Mouse (Mus musculus): ENCODE data around the gene Ino80b.

Ino80b gene

DNA sequence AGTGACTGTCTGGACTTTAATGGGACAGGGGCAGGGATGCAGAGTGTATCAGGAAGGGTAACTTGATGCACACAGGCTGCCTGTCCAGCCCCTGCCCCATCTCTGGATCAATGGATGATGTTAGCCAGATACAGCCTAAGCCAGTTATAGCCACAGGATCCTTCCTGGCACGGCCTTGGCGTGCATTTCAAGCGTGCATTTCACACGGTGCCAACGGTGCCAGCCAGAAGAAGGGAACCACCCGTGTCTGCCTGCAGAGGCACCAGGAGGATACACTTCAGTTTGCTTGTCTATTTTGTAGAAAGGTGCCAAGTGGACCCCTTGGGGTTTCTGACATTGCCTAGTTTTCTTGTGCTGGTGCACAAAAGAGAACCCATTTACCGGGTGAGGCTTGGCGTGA is 14.8 kb upstream of the Ino80b start:
- no peak for DNase-seq

DNA sequence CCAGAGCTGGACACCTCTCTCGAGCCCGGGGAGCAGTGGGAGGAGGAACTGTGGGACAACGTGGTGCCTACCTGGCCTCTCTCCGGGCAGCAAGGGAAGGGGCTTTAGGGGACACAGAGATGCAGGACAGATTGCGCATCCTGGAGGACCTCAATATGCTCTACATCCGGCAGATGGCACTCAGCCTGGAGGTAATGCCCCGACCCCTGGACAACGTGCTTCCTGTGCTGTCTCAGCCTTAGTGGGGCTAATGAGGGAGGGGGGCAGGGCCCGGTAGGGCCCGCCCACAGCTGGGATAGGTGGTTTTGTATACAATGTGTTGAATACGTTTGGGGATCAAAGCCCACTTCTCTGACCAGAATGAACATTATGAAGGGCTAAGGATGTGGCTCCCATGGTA is 12.8 kb upstream of the Ino80b start:
- DNase-seq, result peak; percentile 64 to 77

DNA sequence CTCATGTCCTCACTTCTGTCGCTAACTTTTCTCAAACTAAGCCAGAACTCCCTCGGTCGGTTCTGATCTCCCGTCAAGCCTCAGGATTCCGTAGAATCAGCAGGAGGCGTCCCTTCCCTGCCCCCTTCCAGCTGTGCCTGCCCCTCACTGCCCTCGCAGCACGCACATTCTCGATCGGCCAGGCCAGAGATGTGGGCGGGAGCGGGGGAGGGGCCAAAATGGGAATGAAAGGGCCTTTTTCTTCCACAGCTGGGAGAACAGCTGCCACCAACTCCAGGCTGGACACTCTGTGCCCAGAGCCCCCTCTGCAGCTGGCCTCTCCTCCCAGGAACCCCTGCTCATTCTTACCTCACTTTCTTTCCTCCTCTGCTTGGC is 12.3 kb upstream of the Ino80b start:
- DNase-seq, result peak; percentile 97

DNA sequence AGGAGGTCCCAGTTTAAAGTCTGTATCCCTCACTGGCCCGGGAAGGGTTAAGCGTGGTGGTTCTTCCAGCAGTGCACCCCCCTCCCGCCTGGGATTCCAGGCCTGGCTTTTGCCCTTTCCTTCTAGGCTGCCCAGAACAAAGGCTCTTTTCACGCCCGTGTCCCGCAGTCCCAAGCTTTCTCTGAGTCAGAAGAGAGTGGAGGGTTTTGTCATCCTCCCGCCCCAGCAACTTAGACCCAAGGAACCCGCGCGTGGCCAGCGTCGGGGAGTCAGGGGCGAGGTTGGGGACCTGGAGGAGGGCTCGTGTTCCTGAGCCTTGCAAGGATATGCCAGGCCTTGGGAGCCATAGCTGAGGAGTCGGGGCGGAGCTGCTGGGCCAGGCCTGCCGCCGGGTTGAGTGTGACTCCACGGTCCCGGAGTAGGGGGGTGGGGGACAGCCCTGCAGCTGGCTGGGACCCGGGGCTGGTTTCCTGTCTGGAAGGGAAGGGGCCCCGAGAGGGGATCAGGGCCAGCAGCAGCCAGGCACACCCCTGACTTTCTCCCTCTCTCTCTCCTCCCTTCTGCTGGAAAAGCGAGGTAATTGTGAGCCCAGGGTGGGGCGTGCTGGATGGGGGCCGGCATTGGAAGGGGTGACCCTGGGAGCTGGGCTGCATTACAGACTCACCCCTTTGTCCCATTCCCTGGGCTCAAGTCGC is 11.8 kb upstream of the Ino80b start:
- peak; percentile 82 to 91 for DNase-seq

DNA sequence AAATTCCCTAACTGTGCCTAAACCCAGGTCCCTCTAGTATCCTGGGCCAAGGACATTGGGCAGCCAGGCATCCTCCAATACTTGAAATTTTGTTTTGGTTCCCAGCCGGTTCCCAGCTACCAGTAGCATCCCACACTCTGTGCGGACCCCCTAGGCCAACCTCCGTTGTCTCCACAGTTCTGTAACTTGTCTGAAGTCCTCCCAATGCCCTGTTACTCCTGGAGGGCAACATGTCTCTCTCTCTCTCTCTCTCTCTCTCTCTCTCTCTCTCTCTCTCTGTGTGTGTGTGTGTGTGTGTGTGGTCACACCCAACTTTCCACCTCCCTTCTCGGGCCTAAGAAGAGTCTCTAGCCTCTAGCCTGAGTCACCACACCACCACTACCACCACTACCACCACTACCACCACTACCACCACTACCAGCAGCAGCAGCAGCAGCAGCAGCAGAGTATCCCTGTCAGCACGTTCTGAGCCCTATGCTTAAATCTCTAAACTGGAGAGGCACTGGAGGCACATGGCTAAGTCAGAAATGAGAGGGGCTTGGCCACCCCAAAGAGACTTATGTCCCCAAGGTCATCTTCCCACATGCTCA is 11.2 kb upstream of the Ino80b start:
- DNase-seq, result no peak

DNA sequence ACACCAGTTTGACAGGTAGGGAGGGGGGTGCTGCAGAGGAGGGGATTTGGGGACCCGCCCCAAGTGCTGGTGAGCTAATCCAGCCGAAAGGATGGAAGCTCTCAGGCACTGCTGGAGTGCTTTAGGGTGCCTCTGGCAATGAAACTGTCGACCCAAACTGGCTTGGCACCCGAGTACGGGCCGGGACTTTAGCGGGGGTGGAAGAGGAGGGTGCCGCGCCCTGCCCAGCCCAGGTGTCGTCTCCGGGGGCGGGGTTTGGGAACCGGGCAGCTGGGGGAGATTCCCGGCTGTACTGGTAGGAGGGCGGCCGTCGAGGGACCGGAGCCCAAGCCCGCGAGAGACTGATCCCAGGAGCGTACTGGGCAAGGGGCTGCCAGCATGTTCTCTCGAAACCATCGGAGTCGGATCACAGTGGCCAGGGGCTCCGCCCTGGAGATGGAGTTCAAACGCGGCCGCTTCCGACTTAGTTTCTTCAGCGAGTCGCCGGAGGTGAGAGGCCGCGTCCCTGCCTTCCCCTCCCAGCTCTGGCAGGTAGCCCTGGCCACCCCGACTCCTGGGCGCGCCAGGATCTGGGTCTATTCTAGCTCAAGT is 10.4 kb upstream of the Ino80b start:
- DNase-seq, result peak; percentile 63 to 76

DNA sequence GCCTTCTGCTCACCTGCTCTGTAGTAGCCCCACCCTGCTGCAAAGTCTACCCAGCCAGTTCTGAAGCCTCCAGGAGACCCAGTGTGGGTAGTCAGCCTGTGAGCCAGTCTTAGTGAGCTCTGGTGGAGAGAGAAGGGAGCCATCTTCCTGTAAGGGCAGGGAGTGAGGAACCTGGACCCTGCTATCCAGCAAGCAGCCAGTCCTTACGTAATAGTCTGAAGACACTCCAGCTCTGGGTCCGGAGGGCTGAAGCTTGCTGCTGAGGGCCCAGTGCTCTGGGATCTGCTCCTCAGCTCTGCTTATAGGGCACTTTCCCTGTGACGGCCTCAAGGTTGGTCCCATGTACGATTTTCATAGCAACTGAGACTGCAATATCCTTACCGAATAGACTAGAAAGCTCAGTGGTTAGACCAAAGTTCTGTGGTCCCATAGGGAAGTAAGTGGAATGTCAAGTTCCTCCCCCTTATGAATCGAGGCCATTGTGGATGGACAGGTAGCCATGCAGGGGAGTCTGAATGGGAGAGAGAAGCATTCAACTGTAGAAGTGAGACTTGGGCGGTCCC is 9.8 kb upstream of the Ino80b start, which contains the start of gene Rtkn:
TSS of gene Rtkn (plus strand) at position 513 of the 563 bp plus-strand sequence.
- peak in 1 of 2 experiments; percentile 38 for DNase-seq

DNA sequence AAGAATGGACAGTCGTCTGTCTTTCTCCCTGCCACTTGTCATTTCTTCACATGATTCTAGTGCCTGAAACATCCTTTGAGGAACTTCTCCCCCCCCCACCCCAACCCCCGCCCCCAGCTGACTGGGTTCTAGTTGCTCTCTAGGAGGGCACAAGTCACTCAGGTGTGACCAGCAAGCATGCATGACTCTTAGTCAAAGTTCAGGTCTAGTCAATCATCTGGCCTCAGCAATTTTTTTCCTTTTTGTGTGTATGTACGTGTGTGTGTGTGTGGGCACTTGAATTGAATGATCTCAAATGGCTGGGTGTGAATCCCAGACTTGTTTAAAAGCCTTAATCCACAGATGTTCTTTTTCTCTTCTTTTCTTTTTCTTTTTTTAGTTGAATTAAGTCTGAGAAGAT is 9.0 kb upstream of the Ino80b start:
- DNase-seq, result no peak

DNA sequence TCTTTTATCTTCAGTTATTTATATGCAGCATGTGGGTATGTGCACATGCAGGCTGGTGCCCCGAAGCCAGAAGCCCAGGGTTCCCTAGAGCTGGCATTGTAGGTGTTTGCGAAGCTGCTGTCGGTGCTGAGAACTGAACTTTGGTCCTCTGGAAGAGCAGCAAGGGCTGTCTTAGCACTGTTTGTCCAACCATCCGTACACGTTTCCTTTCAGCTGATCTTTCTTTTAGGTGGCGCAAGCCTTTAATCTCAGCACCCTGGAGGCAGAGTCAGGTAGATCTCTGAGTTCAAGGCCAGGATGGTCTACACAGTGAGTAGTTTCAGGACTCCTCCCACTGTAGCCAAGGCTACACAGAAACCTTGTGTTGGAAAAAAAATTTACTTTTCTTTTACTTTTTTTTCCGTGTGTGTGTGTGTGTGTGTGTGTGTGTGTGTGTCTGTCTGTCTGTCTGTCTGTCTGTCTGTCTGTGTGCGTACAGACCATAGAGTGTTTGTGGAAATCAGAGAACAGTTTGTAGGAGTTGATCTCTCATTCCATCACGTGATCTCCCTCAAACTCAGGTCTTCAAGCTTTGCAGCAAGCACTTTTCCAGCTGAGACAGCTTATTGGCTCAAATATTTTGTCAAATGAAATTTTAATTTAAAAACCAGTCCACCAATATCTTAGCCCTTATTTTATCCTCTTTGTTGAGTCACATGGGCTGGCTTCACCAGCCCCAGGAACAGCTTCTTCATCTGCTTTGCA is 7.1 kb upstream of the Ino80b start:
- no peak for DNase-seq

DNA sequence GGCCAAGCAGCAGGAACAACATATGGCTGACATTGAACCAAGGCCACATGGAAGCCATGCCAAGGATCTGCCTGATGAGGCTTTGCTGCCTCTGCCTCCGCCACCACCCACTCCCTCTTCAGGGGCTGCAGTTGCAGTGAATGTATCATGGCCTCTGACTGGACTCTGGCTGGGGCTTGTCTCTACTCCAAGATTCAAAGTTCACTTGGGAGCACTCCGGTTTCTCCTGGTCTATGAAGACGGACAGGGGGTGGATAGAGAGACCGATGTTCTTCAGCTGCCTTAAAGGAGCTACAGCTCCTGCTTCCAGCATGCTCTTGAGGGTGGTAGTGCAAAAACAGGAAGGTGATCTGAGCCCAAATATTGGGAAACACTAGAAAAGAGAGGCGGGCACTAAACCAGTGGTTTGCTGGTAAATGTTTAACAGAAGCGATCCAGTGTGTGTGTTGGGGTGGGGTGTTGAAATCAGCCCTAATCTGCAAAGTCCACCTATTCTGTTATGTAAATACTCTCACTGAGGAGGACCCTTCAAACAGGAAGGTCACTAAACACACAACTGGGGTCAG is 6.3 kb upstream of the Ino80b start:
- DNase-seq, result peak; percentile 49 to 67

DNA sequence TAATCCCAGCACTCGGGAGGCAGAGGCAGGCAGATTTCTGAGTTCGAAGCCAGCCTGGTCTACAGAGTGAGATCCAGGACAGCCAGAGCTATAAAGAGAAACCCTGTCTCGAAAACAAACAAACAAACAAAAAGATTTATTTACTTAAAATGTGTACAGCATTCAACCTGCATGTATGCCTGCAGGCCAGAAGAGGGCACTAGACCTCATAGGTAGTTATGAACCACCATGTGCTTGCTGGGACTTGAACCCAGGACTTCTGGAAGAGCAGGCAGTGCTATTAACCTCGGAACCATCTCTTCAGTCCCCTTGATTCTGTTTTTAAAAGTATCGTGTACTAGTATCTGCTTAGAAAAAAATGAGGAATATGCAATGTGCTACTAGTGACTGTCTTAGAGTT is 2.2 kb upstream of the Ino80b start:
- DNase-seq, result no peak

DNA sequence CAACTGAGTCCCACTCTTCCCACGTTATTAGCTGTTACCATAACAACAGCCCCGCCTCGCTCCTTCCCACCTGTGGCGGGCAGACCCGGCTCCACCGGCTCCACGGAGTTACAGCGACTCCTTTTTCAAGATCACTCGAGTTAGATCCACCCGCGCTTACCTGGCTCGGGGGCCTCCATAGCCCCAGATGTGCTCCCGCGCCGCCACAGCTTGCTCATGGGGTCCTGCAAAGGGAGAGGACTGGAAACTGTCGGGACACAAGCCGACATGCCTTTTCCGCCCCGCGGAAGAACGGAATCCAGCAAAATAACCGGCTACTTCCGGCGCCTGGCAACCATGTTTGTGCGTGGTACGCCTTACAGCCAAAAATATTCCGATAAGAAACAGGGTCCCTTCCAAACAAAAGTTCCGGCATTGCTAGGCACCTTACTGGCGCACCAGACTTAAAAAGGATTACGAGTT is 349 bp downstream of the Ino80b start:
- DNase-seq, result peak; percentile 92 to 95

DNA sequence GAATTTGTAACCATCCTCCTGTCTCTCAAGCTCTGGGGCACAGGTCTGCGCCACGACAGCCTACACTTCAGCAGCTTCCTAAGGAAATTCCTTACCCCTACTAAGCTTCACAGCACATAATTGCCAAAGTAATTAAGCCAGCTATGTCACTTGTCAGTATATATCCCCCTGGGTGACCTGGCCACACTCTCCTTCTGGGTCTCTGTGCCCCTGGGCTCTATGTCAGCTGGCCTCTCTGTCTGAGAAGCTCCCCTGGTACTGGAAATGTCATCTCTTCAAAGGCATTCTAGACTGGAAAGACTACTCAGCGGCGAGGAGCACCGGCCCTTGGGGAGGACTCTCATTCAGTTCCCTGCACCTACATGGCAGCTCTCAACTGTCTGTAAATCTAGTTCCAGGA is 2.3 kb downstream of the Ino80b start:
- DNase-seq, result no peak

DNA sequence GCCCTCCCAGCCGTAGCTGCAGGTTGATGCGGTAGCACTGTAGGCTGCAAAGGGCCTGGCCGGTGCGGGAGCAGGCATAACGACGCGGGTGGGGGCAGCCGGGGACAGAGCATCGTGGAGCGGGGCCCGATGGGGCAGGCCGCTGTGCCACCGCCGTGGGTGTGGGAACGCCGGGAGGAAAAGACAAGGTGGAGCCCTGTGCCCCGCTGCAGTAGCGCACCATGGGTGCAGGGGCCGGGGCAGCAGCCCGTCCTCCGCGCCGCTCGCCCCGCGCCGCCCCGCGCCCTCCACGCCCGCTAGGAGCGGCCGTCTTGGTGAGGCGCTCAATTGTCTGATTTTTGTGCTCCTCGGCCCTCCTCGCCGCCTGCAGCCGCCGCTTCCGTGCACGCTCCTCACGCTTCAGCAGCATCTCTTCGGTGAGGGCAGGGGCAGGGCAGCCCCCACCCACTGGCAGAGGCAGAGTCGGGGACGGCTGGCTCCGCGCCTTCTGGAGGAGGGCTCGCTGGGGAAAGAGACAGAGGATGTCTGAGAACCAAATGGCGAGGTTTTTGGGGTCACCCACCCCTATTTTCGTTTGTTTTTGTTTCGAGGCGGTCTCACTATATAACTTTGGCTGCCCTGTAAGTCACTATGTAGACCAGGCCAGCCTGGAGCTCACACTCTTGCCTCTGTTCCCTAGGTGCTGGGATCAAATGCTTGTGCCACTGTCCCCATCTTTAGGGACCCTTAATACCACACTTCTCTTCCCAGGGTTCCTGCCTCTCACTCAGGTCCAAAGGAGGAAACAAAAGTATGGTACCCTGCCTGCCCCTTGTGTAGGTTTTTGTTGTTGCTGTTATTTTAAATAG is 3.1 kb downstream of the Ino80b start:
- peak; percentile 48 to 62 for DNase-seq

DNA sequence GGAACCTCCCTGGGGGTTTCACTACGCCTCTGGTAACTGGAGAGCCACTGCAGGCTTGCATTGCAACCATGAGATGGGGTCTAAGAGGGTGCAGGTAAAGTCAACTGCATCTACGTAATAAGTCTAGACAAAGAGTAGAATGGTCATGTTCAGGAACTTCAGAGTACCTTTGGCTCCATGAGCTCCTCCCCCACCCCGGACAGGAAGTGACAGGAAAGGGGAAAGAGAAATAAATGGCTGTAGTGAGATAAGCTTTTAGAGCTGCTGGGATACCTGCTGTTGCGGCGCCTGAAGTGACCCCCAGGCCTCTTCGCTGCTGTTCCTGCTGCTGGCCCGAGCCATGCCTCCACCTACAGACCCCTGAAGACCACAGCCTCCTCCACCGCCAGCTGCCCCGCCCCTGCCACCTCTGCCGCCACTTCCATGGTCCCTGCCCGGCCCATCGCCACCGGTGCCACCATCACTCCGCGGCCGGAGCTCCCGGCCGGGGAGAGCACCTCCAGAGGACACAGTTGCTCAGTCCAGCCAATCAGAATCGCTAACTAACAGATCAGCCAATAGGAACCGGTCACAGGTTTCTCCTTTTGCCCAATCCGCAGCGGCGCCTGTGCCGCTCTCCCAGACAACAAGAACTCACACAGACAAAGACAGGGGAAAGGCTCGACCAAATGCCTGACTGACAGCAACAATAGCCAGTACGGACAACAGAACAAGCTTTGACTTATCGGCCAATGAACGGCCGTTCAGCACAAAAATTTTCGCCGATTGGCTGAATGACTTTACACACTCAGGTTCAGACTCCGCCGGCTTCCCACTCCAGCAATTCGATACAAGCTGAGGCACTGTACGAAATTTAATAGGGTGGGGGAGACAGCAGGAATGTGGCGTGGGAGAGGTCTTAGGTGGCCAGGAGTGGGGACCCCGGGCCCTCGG is 4.0 kb downstream of the Ino80b start, which contains the start of gene Wbp1:
TSS of gene Wbp1 (minus strand) at position 630 of the 933 bp plus-strand sequence.
- peak; percentile 88 to 94 for DNase-seq

DNA sequence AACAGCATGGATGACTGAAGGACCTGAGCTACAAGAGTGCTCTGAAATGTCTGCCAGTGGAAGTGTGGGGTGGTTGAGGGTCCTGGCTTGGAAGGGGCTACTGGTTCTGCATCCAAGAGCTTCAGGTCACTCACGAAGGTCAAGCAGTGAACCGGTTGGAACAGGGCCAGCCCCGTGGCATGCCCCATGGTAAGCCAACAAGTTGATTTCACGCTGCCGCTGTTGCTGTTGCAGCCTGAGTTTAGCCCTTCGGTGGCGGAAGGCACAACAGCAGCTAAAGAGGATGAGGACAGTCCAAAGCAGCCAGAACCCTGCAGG is 5.5 kb downstream of the Ino80b start:
- peak; percentile 48 to 59 for DNase-seq

DNA sequence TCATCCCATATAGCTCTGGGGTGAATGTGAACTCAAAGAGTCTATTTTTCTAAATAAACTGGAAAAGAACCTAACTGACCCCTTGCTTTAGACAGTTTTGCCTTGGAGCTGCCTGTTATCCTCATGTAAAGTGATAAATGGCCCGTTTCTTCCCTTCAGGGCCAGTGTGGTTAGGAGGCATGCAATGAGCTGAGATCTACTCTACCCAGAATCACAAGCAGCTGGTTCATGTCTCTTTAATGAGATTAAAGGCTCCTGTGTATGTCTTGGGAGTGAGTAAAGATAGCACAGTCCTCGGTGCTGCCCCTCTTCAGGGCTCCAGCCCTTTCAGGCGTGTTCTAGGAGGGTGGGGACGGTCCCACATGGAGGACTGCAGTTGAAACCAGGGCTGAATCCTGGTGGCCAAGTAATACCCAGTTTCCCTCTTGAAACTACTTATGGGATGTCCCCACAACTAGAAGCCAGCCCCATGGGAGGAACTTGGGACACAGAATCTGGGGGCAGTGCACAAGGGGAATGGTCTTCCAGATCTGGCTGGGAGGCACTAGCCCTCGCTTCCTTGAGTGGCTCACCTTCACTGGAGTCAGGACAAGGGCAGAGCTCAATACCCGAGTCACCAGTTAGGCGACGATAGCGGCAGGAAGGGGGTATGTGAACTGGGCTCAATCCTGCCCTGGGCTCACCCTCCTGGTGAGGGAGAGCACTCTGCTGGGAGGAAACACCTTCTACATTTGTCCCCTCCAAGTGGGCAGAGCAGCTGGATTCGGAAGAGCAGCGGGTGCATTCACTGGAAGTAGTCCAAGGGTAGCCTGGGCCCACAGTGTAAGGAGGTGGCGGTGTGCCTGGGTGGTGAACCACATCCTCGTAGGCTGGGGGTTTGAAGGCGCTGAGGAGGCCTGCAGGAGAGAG is 6.2 kb downstream of the Ino80b start:
- peak in 1 of 2 experiments; percentile 3 for DNase-seq

DNA sequence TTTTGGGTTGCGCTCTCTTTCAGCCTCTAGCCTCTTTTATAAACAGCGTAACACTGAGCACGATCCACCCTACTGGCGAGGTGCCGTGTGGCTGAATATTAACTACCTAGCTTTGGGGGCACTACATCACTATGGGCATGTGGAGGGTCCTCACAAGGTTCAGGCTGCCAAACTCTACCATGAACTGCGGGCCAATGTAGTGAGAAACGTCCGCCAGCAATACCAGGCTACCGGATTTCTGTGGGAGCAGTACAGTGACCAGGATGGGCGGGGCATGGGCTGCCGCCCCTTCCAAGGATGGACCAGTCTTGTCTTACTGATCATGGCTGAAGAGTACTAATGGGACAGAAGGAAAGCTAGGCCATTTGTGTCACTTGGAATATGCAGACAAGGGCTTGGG is 6.9 kb downstream of the Ino80b start:
- peak in 1 of 2 experiments; percentile 11 for DNase-seq

DNA sequence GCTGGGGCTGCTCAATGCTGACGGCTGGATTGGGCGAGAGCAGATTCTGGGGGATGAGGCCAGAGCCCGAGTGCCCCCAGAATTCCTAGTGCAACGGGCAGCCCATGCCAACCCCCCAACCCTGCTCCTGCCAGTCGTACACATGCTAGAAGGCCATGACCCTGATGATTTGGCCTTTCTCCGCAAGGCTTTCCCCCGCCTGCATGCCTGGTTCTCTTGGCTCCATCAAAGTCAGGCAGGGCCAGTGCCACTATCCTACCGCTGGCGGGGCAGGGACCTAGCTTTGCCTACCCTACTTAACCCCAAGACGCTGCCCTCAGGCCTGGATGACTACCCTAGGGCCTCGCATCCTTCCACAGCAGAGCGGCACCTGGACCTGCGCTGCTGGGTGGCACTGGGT is 7.6 kb downstream of the Ino80b start:
- peak in 1 of 2 experiments; percentile 11 for DNase-seq

DNA sequence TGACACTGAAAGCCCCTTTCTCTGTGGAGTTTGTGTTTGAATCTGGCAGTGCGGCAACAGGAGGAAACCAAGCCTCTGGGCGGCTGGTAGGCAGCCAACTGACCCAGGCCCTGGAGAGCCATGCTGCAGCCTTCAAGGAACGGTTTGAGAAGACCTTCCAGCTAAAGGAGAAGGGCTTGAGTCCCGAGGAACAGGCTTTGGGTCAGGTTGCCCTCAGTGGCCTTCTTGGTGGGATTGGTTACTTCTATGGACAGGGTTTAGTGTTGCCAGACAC is 8.1 kb downstream of the Ino80b start:
- peak in 1 of 2 experiments; percentile 5 for DNase-seq
